Mouse (Mus musculus): ENCODE measurements around the gene Gpr35. TPM values are rescaled to one million over a fixed set of nuclear protein-coding genes. Genes with fewer than 3 reads are reported as not detected.

Gene Gpr35
- total RNA-seq (2021) = under 1 TPM; 0.37 to 0.87 TPM

DNA sequence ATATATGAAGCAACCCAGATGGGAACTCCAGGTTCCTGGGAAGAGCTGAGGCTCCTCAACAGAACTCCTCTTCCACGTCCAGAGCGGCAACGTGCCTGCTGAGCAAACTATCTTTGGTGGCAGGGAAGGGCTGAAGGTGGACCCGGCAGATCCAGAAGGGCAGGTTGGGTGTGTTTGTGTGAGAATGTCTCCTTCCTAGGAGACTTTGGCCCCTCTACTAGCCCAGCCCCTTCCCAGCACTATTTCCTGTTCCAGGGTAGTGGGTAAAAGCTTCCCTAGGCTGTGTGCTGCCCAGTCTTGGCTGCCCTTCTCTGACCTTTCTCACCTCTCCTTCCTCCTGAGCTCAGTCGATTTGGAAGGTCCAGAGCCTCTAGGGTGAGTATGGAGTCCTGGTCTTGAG lies at the start of gene Gpr35:
Gene Gpr35, plus strand, starts transcription at position 259 of the 400 bp plus-strand sequence.
- DNase-seq (ENCODE audit: extremely low spot score in 1 of 2, low spot score in 1 of 2) = no peak

DNA sequence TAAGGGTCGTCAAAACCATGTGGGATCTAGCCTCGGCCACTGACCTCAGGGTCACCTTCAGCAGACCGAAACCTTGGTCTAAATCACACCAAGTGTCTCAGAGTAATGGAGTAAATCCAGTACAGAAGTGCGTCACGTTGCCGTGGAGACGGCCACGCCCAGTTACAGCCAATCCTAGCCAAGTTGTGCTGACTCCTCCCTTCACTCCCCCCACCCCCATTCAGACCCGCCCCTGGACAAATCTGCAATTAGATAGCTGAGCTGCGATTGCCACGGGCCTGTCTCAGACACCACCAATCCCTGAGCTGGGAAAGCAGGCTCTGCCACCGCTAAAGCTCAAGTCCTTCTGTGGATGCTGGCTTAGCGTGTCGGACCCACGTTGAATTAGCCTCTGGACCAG lies 47.9 kb upstream of the Gpr35 start, which contains the start of gene Ankmy1:
Gene Ankmy1, minus strand, starts transcription at position 121 of the 400 bp plus-strand sequence.
- peak; percentile 37 to 51 for DNase-seq (ENCODE audit: extremely low spot score in 1 of 2, low spot score in 1 of 2)

DNA sequence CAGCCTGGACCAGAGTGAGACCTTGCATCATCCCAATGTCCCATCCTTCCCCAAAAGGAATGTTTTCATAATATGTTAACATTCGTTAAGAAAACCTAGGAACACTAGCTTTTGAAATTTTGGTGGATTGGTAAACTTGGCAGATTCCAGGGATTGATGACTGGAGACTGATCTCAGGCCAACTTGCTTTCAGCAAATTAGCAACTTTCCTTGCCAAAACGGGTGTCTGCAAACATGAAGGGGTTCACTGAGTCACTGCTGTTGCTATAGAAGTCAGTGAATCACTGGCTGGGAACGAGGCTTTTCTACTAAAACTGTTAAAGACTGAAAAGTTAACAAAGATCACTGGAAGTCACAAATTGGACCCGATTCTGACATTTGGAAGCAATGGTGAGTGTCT lies 47.0 kb upstream of the Gpr35 start:
- DNase-seq (ENCODE audit: extremely low spot score in 1 of 2, low spot score in 1 of 2) = no peak

GRCm38 (mm10) chr1:92905703-92906310 lies 44.9 kb upstream of the Gpr35 start:
- no peak for DNase-seq (ENCODE audit: extremely low spot score in 1 of 2, low spot score in 1 of 2)

DNA sequence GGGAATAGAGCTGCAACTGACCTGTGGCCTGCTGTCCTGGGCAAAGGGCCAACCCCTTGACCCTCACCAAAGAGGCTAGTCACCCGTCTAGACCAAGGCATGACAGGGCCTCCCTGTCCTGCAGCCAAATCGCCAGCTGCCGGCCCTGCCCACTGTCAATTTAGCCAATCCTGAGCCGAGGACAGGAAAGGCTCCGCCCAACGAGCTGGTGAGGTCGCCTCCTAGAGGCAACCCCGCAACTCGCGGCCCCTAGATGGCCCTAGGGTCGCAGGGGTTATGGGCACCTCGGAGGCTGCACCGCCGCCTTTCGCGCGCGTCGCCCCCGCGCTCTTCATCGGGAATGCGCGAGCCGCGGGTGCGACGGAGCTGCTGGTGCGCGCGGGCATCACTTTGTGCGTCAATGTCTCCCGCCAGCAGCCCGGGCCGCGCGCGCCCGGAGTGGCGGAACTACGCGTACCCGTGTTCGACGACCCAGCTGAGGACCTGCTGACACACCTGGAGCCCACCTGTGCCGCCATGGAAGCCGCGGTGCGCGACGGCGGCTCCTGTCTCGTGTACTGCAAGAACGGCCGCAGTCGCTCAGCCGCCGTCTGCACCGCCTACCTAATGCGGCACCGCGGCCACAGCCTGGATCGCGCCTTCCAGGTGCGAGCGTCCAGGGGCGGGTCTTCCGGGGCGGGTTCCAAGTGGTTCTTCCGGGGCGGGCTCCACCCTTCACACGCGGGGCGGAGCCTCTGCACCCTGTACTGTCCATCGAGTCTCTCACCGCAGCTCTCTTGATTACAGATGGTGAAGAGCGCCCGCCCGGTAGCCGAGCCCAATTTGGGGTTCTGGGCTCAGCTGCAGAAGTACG lies 43.7 kb upstream of the Gpr35 start, which contains the start of gene Dusp28:
Gene Dusp28, plus strand, starts transcription at position 203 of the 853 bp plus-strand sequence.
- peak; percentile 65 to 70 for DNase-seq (ENCODE audit: extremely low spot score in 1 of 2, low spot score in 1 of 2)

GRCm38 (mm10) chr1:92907632-92908360 lies 42.9 kb upstream of the Gpr35 start:
- no peak for DNase-seq (ENCODE audit: extremely low spot score in 1 of 2, low spot score in 1 of 2)

GRCm38 (mm10) chr1:92908664-92909063 lies 42.0 kb upstream of the Gpr35 start:
- no peak for DNase-seq (ENCODE audit: extremely low spot score in 1 of 2, low spot score in 1 of 2)

DNA sequence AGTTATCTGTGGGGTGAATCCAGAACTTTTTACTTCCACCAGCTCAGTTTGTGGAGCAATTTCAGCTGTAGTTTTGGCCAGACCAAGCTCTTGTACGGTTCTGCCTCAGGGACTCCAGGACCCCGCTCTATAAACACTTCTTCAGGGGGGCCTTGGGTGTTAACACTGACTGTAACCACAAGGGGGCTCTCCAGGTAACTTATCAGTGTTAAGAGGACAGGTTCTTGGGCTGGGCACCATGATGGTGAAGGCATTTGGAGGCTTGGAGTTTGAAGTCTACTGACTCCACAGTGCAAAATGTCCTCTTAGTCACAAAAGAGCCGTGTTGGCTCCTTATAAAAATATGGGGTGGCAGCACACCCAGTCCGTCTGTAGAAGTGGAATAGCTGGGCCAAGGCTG lies 41.6 kb upstream of the Gpr35 start:
- DNase-seq (ENCODE audit: extremely low spot score in 1 of 2, low spot score in 1 of 2) = no peak

- DNase-seq (ENCODE audit: extremely low spot score in 1 of 2, low spot score in 1 of 2) = peak; percentile 61 to 66
These were observed 40.3 kb upstream of the Gpr35 start, which contains the start of gene Rnpepl1 for GRCm38 (mm10) chr1:92910239-92910885. Gene Rnpepl1 (plus strand): TSS chr1:92910783.

- DNase-seq (ENCODE audit: extremely low spot score in 1 of 2, low spot score in 1 of 2) = peak; percentile 60 to 64
These were observed 39.5 kb upstream of the Gpr35 start for GRCm38 (mm10) chr1:92910925-92911720.

DNA sequence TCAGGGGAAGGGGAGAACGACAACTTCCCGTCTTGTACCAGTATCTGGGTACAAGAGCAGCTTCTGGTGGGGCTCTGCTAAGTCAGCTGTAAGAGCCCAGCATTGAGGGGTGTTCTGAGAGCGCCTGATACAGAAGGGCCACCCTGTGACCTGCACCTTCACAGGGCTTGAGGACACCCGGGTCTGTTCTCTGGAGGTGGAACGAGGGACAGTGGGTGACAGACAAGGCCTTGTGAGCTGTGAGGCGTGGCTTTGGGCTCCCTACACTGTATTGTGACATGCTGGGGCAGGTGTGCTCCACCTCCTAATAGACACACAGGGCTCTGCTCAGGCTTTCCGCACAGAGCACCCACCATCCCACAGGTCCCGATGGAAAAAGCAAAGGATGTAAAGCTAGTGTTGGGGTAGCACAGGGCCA lies 38.9 kb upstream of the Gpr35 start:
- DNase-seq (ENCODE audit: extremely low spot score in 1 of 2, low spot score in 1 of 2) = no peak

- no peak for DNase-seq (ENCODE audit: extremely low spot score in 1 of 2, low spot score in 1 of 2)
These were observed 38.4 kb upstream of the Gpr35 start for GRCm38 (mm10) chr1:92912286-92912685.

DNA sequence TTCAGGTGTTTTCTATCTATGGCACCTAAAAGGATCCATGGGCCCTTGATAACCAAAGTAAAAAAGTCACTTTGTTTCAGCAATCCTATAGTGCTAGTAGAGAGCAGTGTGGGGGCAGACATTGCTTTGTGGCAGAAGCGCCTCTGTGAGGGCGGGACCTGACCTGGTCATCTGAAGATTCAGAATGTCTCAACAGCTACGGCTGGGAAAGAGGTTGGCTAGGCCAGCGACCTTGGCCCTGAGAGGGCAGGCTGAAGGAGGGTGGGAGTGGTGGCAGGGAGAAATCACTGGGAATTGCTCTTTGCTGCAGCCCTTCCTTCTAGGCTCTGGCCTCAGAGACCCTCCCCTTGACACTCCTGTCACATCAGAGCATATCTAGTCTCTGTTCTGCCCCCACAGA lies 36.4 kb upstream of the Gpr35 start:
- no peak for DNase-seq (ENCODE audit: extremely low spot score in 1 of 2, low spot score in 1 of 2)

DNA sequence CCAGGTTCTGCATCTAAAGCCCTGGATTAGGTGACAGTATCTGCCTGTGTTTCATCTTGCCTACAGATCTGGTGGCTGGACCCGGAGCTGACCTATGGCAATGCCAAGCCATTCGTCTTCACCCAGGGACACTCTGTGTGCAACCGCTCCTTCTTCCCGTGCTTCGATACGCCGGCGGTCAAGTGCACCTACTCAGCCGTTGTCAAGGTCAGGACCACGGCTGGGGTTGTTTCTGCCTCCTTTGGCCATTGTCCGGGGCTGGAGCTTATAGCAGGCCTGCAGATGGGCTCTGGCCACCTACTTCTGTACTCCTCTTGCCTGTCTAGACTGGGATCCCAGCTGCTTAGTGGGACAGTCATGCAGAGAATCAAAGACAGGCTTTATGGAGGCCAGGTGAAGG lies 35.7 kb upstream of the Gpr35 start:
- no peak for DNase-seq (ENCODE audit: extremely low spot score in 1 of 2, low spot score in 1 of 2)

GRCm38 (mm10) chr1:92916725-92917124 lies 33.9 kb upstream of the Gpr35 start:
- no peak for DNase-seq (ENCODE audit: extremely low spot score in 1 of 2, low spot score in 1 of 2)

DNA sequence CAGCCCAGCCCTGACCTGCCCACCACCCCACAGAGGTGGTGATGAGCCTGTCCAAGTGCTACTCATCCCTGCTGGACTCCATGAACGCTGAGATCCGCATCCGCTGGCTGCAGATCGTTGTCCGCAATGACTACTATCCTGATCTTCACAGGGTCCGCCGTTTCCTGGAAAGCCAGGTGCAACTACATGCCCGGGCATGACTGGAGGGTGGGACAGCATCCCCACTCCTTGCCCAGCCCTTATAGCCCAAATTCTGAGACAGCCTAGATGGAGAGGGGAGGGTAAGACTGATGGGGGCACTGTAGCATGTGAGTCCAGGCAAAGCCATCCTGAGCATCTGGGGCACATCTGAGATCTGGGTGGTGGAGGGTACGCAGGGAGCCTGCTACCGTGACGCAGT lies 31.5 kb upstream of the Gpr35 start:
- no peak for DNase-seq (ENCODE audit: extremely low spot score in 1 of 2, low spot score in 1 of 2)

GRCm38 (mm10) chr1:92919775-92920174 lies 30.9 kb upstream of the Gpr35 start:
- no peak for DNase-seq (ENCODE audit: extremely low spot score in 1 of 2, low spot score in 1 of 2)

- DNase-seq (ENCODE audit: extremely low spot score in 1 of 2, low spot score in 1 of 2) = no peak
These were observed 30.0 kb upstream of the Gpr35 start for GRCm38 (mm10) chr1:92920474-92921200.

GRCm38 (mm10) chr1:92921496-92921895 lies 29.2 kb upstream of the Gpr35 start:
- no peak for DNase-seq (ENCODE audit: extremely low spot score in 1 of 2, low spot score in 1 of 2)
